Mouse (Mus musculus): ENCODE measurements around the gene Ptpn1. TPM values are rescaled to one million over a fixed set of nuclear protein-coding genes. Genes with fewer than 3 reads are reported as not detected.

Ptpn1 gene
- polyA plus RNA-seq, 1 experiment, result 64.6 TPM

- H3ac ChIP-seq (ENCODE audit: control insufficient read depth, insufficient read length, low read depth), result no peak overlapping the region
- H3K36me3 ChIP-seq (ENCODE audit: control insufficient read depth, insufficient read depth), result no peaks in the 10 kb centered on the region
- TF ChIP-seq FOSL1 (IDR thresholded peaks at IDR 0.05; ENCODE audit: insufficient read depth, low read length, poor library complexity, severe bottlenecking) (no peak), MYOD1 (IDR thresholded peaks at IDR 0.05; ENCODE audit: control insufficient read depth, insufficient read length, low read depth) (no peak), CEBPB (IDR thresholded peaks at IDR 0.05; ENCODE audit: low read depth) (no peak), MYOG (IDR thresholded peaks at IDR 0.05; ENCODE audit: control insufficient read depth, extremely low read depth, insufficient read length) (no peak), CTCF (IDR thresholded peaks at IDR 0.05; ENCODE audit: control insufficient read depth, insufficient read depth, insufficient read length) (peak; percentile 82)
- H3K27me3 ChIP-seq (ENCODE audit: control insufficient read depth, insufficient read depth, insufficient read length), result no peaks in the 10 kb centered on the region
- H3K79me3 ChIP-seq (ENCODE audit: low read depth), result no peaks in the 10 kb centered on the region
- H3K79me2 ChIP-seq (ENCODE audit: control insufficient read depth, insufficient read depth), result no peaks in the 10 kb centered on the region
- H3K4me3 ChIP-seq (ENCODE audit: insufficient read depth, poor library complexity, severe bottlenecking), result no peak overlapping the region
These were observed 39.9 kb upstream of the Ptpn1 start for GRCm38 (mm10) chr2:167891908-167892307.

GRCm38 (mm10) chr2:167893680-167894079 is 38.2 kb upstream of the Ptpn1 start:
- Histone ChIP-seq H3K79me3 (ENCODE audit: low read depth) (no peaks in the 10 kb centered on the region), H3K27me3 (ENCODE audit: control insufficient read depth, insufficient read depth, insufficient read length) (no peaks in the 10 kb centered on the region), H3K36me3 (ENCODE audit: control insufficient read depth, insufficient read depth) (no peaks in the 10 kb centered on the region), H3K79me2 (ENCODE audit: control insufficient read depth, insufficient read depth) (no peaks in the 10 kb centered on the region), H3K4me3 (ENCODE audit: insufficient read depth, poor library complexity, severe bottlenecking) (no peak overlapping the region), H3ac (ENCODE audit: control insufficient read depth, insufficient read length, low read depth) (no peak overlapping the region)
- TF ChIP-seq MYOD1 (IDR thresholded peaks at IDR 0.05; ENCODE audit: control insufficient read depth, insufficient read length, low read depth), result no peak

GRCm38 (mm10) chr2:167894948-167895372 is 36.9 kb upstream of the Ptpn1 start:
- Histone ChIP-seq H3K79me2 (ENCODE audit: control insufficient read depth, insufficient read depth) (no peaks in the 10 kb centered on the region), H3K79me3 (ENCODE audit: low read depth) (no peaks in the 10 kb centered on the region), H3K36me3 (ENCODE audit: control insufficient read depth, insufficient read depth) (no peaks in the 10 kb centered on the region), H3ac (ENCODE audit: control insufficient read depth, insufficient read length, low read depth) (peak overlapping the region; percentile 6), H3K4me3 (ENCODE audit: insufficient read depth, poor library complexity, severe bottlenecking) (no peak overlapping the region), H3K27me3 (ENCODE audit: control insufficient read depth, insufficient read depth, insufficient read length) (no peaks in the 10 kb centered on the region)
- no peak for TF ChIP-seq MAX (IDR thresholded peaks at IDR 0.05)
- TF ChIP-seq CEBPB (IDR thresholded peaks at IDR 0.05; ENCODE audit: low read depth), result no peak
- peak; percentile 99 for TF ChIP-seq CTCF (IDR thresholded peaks at IDR 0.05; ENCODE audit: control insufficient read depth, insufficient read depth, insufficient read length)

- Histone ChIP-seq H3K27me3 (ENCODE audit: control insufficient read depth, insufficient read depth, insufficient read length) (no peaks in the 10 kb centered on the region), H3K36me3 (ENCODE audit: control insufficient read depth, insufficient read depth) (no peaks in the 10 kb centered on the region), H3ac (ENCODE audit: control insufficient read depth, insufficient read length, low read depth) (no peak overlapping the region), H3K79me3 (ENCODE audit: low read depth) (no peaks in the 10 kb centered on the region), H3K4me3 (ENCODE audit: insufficient read depth, poor library complexity, severe bottlenecking) (no peak overlapping the region), H3K79me2 (ENCODE audit: control insufficient read depth, insufficient read depth) (no peaks in the 10 kb centered on the region)
- TF ChIP-seq CTCF (IDR thresholded peaks at IDR 0.05; ENCODE audit: control insufficient read depth, insufficient read depth, insufficient read length) (no peak), MYOG (IDR thresholded peaks at IDR 0.05; ENCODE audit: control insufficient read depth, extremely low read depth, insufficient read length) (no peak), MAX (IDR thresholded peaks at IDR 0.05) (no peak), MYOD1 (IDR thresholded peaks at IDR 0.05; ENCODE audit: control insufficient read depth, insufficient read length, low read depth) (no peak), CEBPB (IDR thresholded peaks at IDR 0.05; ENCODE audit: low read depth) (no peak), USF1 (IDR thresholded peaks at IDR 0.05; ENCODE audit: low read depth) (no peak), FOSL1 (IDR thresholded peaks at IDR 0.05; ENCODE audit: insufficient read depth, low read length, poor library complexity, severe bottlenecking) (no peak)
These were observed 34.0 kb upstream of the Ptpn1 start for GRCm38 (mm10) chr2:167897896-167898295.

GRCm38 (mm10) chr2:167899989-167900421 is 31.9 kb upstream of the Ptpn1 start:
- Histone ChIP-seq H3K27me3 (ENCODE audit: control insufficient read depth, insufficient read depth, insufficient read length) (no peaks in the 10 kb centered on the region), H3K79me2 (ENCODE audit: control insufficient read depth, insufficient read depth) (no peaks in the 10 kb centered on the region), H3K36me3 (ENCODE audit: control insufficient read depth, insufficient read depth) (no peaks in the 10 kb centered on the region), H3K4me3 (ENCODE audit: insufficient read depth, poor library complexity, severe bottlenecking) (no peak overlapping the region), H3ac (ENCODE audit: control insufficient read depth, insufficient read length, low read depth) (no peak overlapping the region), H3K79me3 (ENCODE audit: low read depth) (no peaks in the 10 kb centered on the region)
- TF ChIP-seq MAX (IDR thresholded peaks at IDR 0.05) (no peak), CTCF (IDR thresholded peaks at IDR 0.05; ENCODE audit: control insufficient read depth, insufficient read depth, insufficient read length) (no peak), USF1 (IDR thresholded peaks at IDR 0.05; ENCODE audit: low read depth) (no peak), FOSL1 (IDR thresholded peaks at IDR 0.05; ENCODE audit: insufficient read depth, low read length, poor library complexity, severe bottlenecking) (no peak)

GRCm38 (mm10) chr2:167902116-167902703 is 29.6 kb upstream of the Ptpn1 start:
- no peaks in the 10 kb centered on the region for H3K27me3 ChIP-seq (ENCODE audit: control insufficient read depth, insufficient read depth, insufficient read length)
- no peaks in the 10 kb centered on the region for H3K79me2 ChIP-seq (ENCODE audit: control insufficient read depth, insufficient read depth)
- H3K4me3 ChIP-seq (ENCODE audit: insufficient read depth, poor library complexity, severe bottlenecking), result no peak overlapping the region
- no peak overlapping the region for H3ac ChIP-seq (ENCODE audit: control insufficient read depth, insufficient read length, low read depth)
- TF ChIP-seq CEBPB (IDR thresholded peaks at IDR 0.05; ENCODE audit: low read depth) (no peak), MYOG (IDR thresholded peaks at IDR 0.05; ENCODE audit: control insufficient read depth, extremely low read depth, insufficient read length) (no peak), MAX (IDR thresholded peaks at IDR 0.05) (no peak), USF1 (IDR thresholded peaks at IDR 0.05; ENCODE audit: low read depth) (no peak), FOSL1 (IDR thresholded peaks at IDR 0.05; ENCODE audit: insufficient read depth, low read length, poor library complexity, severe bottlenecking) (no peak), MYOD1 (IDR thresholded peaks at IDR 0.05; ENCODE audit: control insufficient read depth, insufficient read length, low read depth) (no peak), CTCF (IDR thresholded peaks at IDR 0.05; ENCODE audit: control insufficient read depth, insufficient read depth, insufficient read length) (no peak)
- H3K36me3 ChIP-seq (ENCODE audit: control insufficient read depth, insufficient read depth), result no peaks in the 10 kb centered on the region
- H3K79me3 ChIP-seq (ENCODE audit: low read depth), result no peaks in the 10 kb centered on the region
